Mouse (Mus musculus): ENCODE results near the gene Scand1.

DNA sequence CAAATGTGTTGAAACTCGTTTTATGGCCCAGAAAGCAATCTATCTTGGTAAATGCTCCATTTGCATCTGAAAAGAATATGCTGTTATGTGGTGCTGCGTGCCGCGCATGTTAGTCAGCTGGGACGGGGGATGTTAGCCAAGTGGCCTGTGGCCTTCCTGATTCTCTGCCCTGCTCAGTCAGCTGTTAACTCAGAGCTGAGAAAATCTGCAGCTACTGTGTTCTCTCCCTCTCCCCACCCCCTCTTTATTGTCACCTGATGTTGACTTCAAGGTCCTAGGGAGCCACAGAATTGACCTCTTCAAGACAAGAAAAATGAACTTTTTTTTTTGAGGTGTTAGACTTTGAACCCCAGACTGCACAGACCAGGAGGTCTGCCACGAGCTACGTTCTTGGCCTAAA, 43.5 kb upstream of the Scand1 start:
- no peak for TF ChIP-seq CTCF (IDR thresholded peaks at IDR 0.05; ENCODE audit: borderline replicate concordance, extremely low read depth, insufficient read depth, insufficient read length)
- TF ChIP-seq POLR2A (IDR thresholded peaks at IDR 0.05; ENCODE audit: borderline replicate concordance, extremely low read depth, insufficient read depth, insufficient read length, poor library complexity, severe bottlenecking): no peak
